15 mouse cellular contexts compared by ENCODE assay signal in genomic region chr2:143723231-143723630, GRCm38 (mm10).
DNase-seq lines count a peak whose midpoint lies in the region; ATAC-seq and TF ChIP-seq lines count a peak whose summit lies in the region.
"Had no signal": no experiment of that assay in that cellular context is flagged by ENCODE, and none has a peak within 500 bp of the region (broad histone marks: within the 10 kb centered on the region; RNA-seq: fewer than 3 reads in every experiment).

No protein-coding gene starts in this region.

- H3K4me3 ChIP-seq in gastrocnemius, adult 2 months: no peak overlapping the region
- H3K4me3 ChIP-seq in liver, postnatal 0 days (ENCODE audit: low read depth, low read length): no peak overlapping the region
- H3K4me3 ChIP-seq in liver, embryonic 12.5 days: no peak overlapping the region
- H3K4me3 ChIP-seq: erythroblast, embryonic 14.5 days; myocyte had no signal

- DNase-seq in gastrocnemius, adult 2 months: no peak
- DNase-seq in gastrocnemius, adult 8-10 months (ENCODE audit: low spot score in 2 of 2): no peak
- DNase-seq in liver, postnatal 0 days: no peak
- DNase-seq in R1 (ENCODE audit: low read depth, low spot score): peak; percentile 25
- DNase-seq in mesoderm, embryonic 11.5 days (ENCODE audit: low read depth, low spot score): peak; percentile 12
- no peak for DNase-seq in urinary bladder, postnatal 36 days (ENCODE audit: low spot score in 2 of 2)
- DNase-seq: adrenal gland, postnatal 25 days; heart, postnatal 4 days; liver; lung, postnatal 4 days; thymus, postnatal 36 days had no signal

- no peaks in the 10 kb centered on the region for H3K27me3 ChIP-seq in liver, postnatal 0 days (ENCODE audit: insufficient read depth, low read length)
- H3K27me3 ChIP-seq in liver, embryonic 12.5 days (replicated peaks): no peaks in the 10 kb centered on the region

- peak; percentile 16; the same call in 1 of the 2 replicates for TF ChIP-seq CTCF in gastrocnemius, adult 2 months (IDR thresholded peaks at IDR 0.05)
- peak; percentile 26; the same call in 1 of the 2 replicates for TF ChIP-seq CTCF in liver, postnatal 0 days (IDR thresholded peaks at IDR 0.05; ENCODE audit: low read depth)

- H3K36me3 ChIP-seq in liver, postnatal 0 days (replicated peaks; ENCODE audit: insufficient read depth, low read length): no peaks in the 10 kb centered on the region
- H3K36me3 ChIP-seq in liver, embryonic 12.5 days: no peaks in the 10 kb centered on the region
- H3K36me3 ChIP-seq: G1E had no signal

- H3K4me1 ChIP-seq in liver, postnatal 0 days (ENCODE audit: insufficient read depth): no peaks in the 10 kb centered on the region
- H3K4me1 ChIP-seq in liver, embryonic 12.5 days: no peaks in the 10 kb centered on the region

- ATAC-seq in liver, postnatal 0 days: no peak
- ATAC-seq in liver, embryonic 12.5 days: no peak

- no peak overlapping the region for H3K4me2 ChIP-seq in liver, postnatal 0 days (ENCODE audit: low read depth, low read length)
- no peak overlapping the region for H3K4me2 ChIP-seq in liver, embryonic 12.5 days

- no peak overlapping the region for H3K27ac ChIP-seq in gastrocnemius, adult 2 months
- H3K27ac ChIP-seq in liver, postnatal 0 days (ENCODE audit: low read depth): no peak overlapping the region
- H3K27ac ChIP-seq in liver, embryonic 12.5 days: no peak overlapping the region

- H3K9ac ChIP-seq in liver, postnatal 0 days (replicated peaks): no peak overlapping the region
- H3K9ac ChIP-seq in liver, embryonic 12.5 days: no peak overlapping the region

- H3K9me3 ChIP-seq in liver, postnatal 0 days (ENCODE audit: low read length): no peaks in the 10 kb centered on the region
- H3K9me3 ChIP-seq in liver, embryonic 12.5 days (replicated peaks): no peaks in the 10 kb centered on the region

- TF ChIP-seq EP300 in liver, postnatal 0 days (IDR thresholded peaks at IDR 0.05; ENCODE audit: low read depth): no peak

- 18% methylated on average over 4 of the region's 4 CpGs for WGBS in liver, postnatal 0 days (ENCODE audit: insufficient replicate concordance)
- 15% methylated on average over 4 of the region's 4 CpGs for WGBS in liver, embryonic 12.5 days (ENCODE audit: insufficient replicate concordance)

- intact Hi-C loops in gastrocnemius, adult 2 months (cut with DNase I): no loop called here

Comparison
In these comparisons a context has a peak if more than half of its experiments do, and no peak if none do; other contexts are left out.
1. DNase-seq: peak in R1 (single experiment) and mesoderm, embryonic 11.5 days (single experiment); none in gastrocnemius, adult 2 months (single experiment), gastrocnemius, adult 8-10 months (0 of 2), liver, postnatal 0 days (single experiment) and urinary bladder, postnatal 36 days (0 of 2).